Mouse (Mus musculus) MEL (cell line): ENCODE measurements around the gene Atg7. TPM values are rescaled to one million over a fixed set of nuclear protein-coding genes. Genes with fewer than 3 reads are reported as not detected.

ENCODE experiments used
- DNase-seq: peaks from one replicate; pipeline ENCODE4 v3.0.0; 2011; ENCODE audit warnings: low read depth, low spot score
- H3K27ac ChIP-seq: 2 replicates; pipeline ENCODE4 v1.5.1; 2012; ENCODE audit warnings: low read depth, mild to moderate bottlenecking, control low read depth, low read length, moderate library complexity; ENCODE audit not compliant: control insufficient read depth
- H3K27me3 ChIP-seq, 2 experiments: fragments of 150-350 bp in 1 of 2; sonication (generic) in 1 of 2; 2 replicates each; pipeline ENCODE4 v1.6.1; 2012; ENCODE audit warnings: low read length in 2 of 2, mild to moderate bottlenecking in 2 of 2, improper control_type of control experiment in 1 of 2, moderate library complexity in 1 of 2; ENCODE audit not compliant: insufficient read depth in 2 of 2, control insufficient read depth in 1 of 2
- H3K36me3 ChIP-seq, 2 experiments: 2 replicates each; pipeline ENCODE4 v1.6.1; 2012 to 2014; ENCODE audit warnings: low read length in 2 of 2, improper control_type of control experiment in 1 of 2, inconsistent platforms in 1 of 2, mild to moderate bottlenecking in 1 of 2; ENCODE audit not compliant: insufficient read depth in 2 of 2, control insufficient read depth in 1 of 2
- H3K4me1 ChIP-seq, 2 experiments: fragments of 150-350 bp in 1 of 2; sonication (generic) in 1 of 2; 2 replicates each; pipeline ENCODE4 v1.6.1; 2012; ENCODE audit warnings: low read length in 2 of 2, improper control_type of control experiment in 1 of 2, mild to moderate bottlenecking in 1 of 2; ENCODE audit not compliant: insufficient read depth in 2 of 2, control insufficient read depth in 1 of 2
- H3K4me3 ChIP-seq, 2 experiments: fragments of 150-350 bp in 1 of 2; sonication (generic) in 1 of 2; 2 replicates each; pipeline ENCODE4 v1.5.1; 2012; ENCODE audit warnings: low read depth in 2 of 2, low read length in 2 of 2, mild to moderate bottlenecking in 2 of 2, moderate library complexity in 2 of 2, control low read depth in 1 of 2, improper control_type of control experiment in 1 of 2; ENCODE audit not compliant: control insufficient read depth in 1 of 2, insufficient read depth in 1 of 2
- H3K79me2 ChIP-seq: 2 replicates; pipeline ENCODE4 v1.6.1; 2012; ENCODE audit warnings: mild to moderate bottlenecking, low read length, moderate library complexity; ENCODE audit not compliant: control insufficient read depth, poor library complexity, insufficient read depth
- H3K9ac ChIP-seq: 2 replicates; pipeline ENCODE4 v1.6.1; 2012; ENCODE audit warnings: low read depth, mild to moderate bottlenecking, control low read depth, low read length, moderate library complexity; ENCODE audit not compliant: control insufficient read depth, poor library complexity, severe bottlenecking
- H3K9me3 ChIP-seq: fragments of 150-350 bp; sonication (generic); replicated peaks from 2 replicates; pipeline ENCODE4 v1.6.1; 2012; ENCODE audit warnings: mild to moderate bottlenecking, low read length, improper control_type of control experiment, moderate library complexity; ENCODE audit not compliant: insufficient read depth
- BHLHE40 ChIP-seq: IDR thresholded peaks from 2 replicates; pipeline ENCODE4 v1.6.1; 2012; ENCODE audit warnings: low read depth, mild to moderate bottlenecking, inconsistent platforms, low read length, improper control_type of control experiment, borderline replicate concordance
- E2F4 ChIP-seq: IDR thresholded peaks from 2 replicates; pipeline ENCODE4 v1.6.1; 2011; ENCODE audit warnings: low read depth, low read length, improper control_type of control experiment, borderline replicate concordance
- EP300 ChIP-seq, 2 experiments: IDR thresholded peaks; 2 replicates each; pipeline ENCODE4 v1.6.1; 2011; ENCODE audit warnings: improper control_type of control experiment in 2 of 2, low read length in 2 of 2, low read depth in 1 of 2, mild to moderate bottlenecking in 1 of 2
- GABPA ChIP-seq: IDR thresholded peaks from 2 replicates; pipeline ENCODE4 v1.6.1; 2012; ENCODE audit warnings: low read depth, mild to moderate bottlenecking, inconsistent platforms, low read length, improper control_type of control experiment, moderate library complexity
- HCFC1 ChIP-seq: IDR thresholded peaks from 2 replicates; pipeline ENCODE4 v1.6.1; 2012; ENCODE audit warnings: low read depth, mild to moderate bottlenecking, inconsistent platforms, low read length, improper control_type of control experiment, moderate library complexity
- MAFK ChIP-seq: IDR thresholded peaks from 2 replicates; pipeline ENCODE4 v1.6.1; 2011; ENCODE audit warnings: low read depth, mild to moderate bottlenecking, low read length, improper control_type of control experiment, borderline replicate concordance
- MAX ChIP-seq: IDR thresholded peaks from 2 replicates; pipeline ENCODE4 v1.6.1; 2011; ENCODE audit warnings: low read length, improper control_type of control experiment
- MAZ ChIP-seq: IDR thresholded peaks from 2 replicates; pipeline ENCODE4 v1.6.1; 2012; ENCODE audit warnings: low read depth, mild to moderate bottlenecking, inconsistent platforms, low read length, improper control_type of control experiment
- MEF2A ChIP-seq: IDR thresholded peaks from 2 replicates; pipeline ENCODE4 v1.6.1; 2014; ENCODE audit warnings: low read depth, mild to moderate bottlenecking, inconsistent platforms, low read length, improper control_type of control experiment; ENCODE audit not compliant: poor library complexity, insufficient replicate concordance, severe bottlenecking; ENCODE audit errors: extremely low read depth
- MXI1 ChIP-seq: IDR thresholded peaks from 2 replicates; pipeline ENCODE4 v1.6.1; 2011; ENCODE audit warnings: mild to moderate bottlenecking, low read depth, low read length, improper control_type of control experiment
- MYB ChIP-seq: IDR thresholded peaks from 2 replicates; pipeline ENCODE4 v1.6.1; 2011; ENCODE audit warnings: mild to moderate bottlenecking, low read depth, low read length, improper control_type of control experiment
- POLR2AphosphoS2 ChIP-seq: IDR thresholded peaks from 2 replicates; pipeline ENCODE4 v1.6.1; 2011; ENCODE audit warnings: low read length, improper control_type of control experiment
- POLR2AphosphoS5 ChIP-seq: IDR thresholded peaks from 2 replicates; pipeline ENCODE4 v1.6.1; 2012; ENCODE audit warnings: low read depth, borderline replicate concordance, mild to moderate bottlenecking, inconsistent platforms, low read length, moderate library complexity, mixed read lengths
- RAD21 ChIP-seq: IDR thresholded peaks from 2 replicates; pipeline ENCODE4 v1.6.1; 2011; ENCODE audit warnings: mild to moderate bottlenecking, low read depth, low read length, improper control_type of control experiment
- TAL1 ChIP-seq: IDR thresholded peaks from 2 replicates; pipeline ENCODE4 v1.6.1; 2012; ENCODE audit warnings: mild to moderate bottlenecking, inconsistent platforms, low read length, moderate library complexity, mixed read lengths
- TBP ChIP-seq: IDR thresholded peaks from 2 replicates; pipeline ENCODE4 v1.8.0; 2011; ENCODE audit warnings: low read depth, low read length, improper control_type of control experiment
- UBTF ChIP-seq: IDR thresholded peaks from 2 replicates; pipeline ENCODE4 v1.6.1; 2012; ENCODE audit warnings: low read depth, mild to moderate bottlenecking, inconsistent platforms, low read length, improper control_type of control experiment, moderate library complexity, borderline replicate concordance; ENCODE audit not compliant: insufficient read depth
- USF1 ChIP-seq: IDR thresholded peaks from 2 replicates; pipeline ENCODE4 v1.6.1; 2014; ENCODE audit warnings: low read depth, mild to moderate bottlenecking, inconsistent platforms, low read length, improper control_type of control experiment, moderate library complexity
- USF2 ChIP-seq, 2 experiments: IDR thresholded peaks; 2 replicates each; pipeline ENCODE4 v1.6.1; 2011 to 2012; ENCODE audit warnings: improper control_type of control experiment in 2 of 2, low read length in 2 of 2, borderline replicate concordance in 1 of 2, inconsistent platforms in 1 of 2, low read depth in 1 of 2, mild to moderate bottlenecking in 1 of 2; ENCODE audit not compliant: insufficient read depth in 1 of 2
- ZMIZ1 ChIP-seq: IDR thresholded peaks from 2 replicates; pipeline ENCODE4 v1.6.1; 2012; ENCODE audit warnings: low read depth, mild to moderate bottlenecking, inconsistent platforms, low read length, improper control_type of control experiment, moderate library complexity
- polyA plus RNA-seq, 2 experiments: library from polyadenylated mRNA; stranded (reverse) in 1 of 2; unstranded in 1 of 2; fragments of >175 nt in 1 of 2; fragments of >200 nt in 1 of 2; gene quantifications; 2 replicates each; pipeline versions ENCODE4 v1.2.1 to v1.2.4; 2012; ENCODE audit warnings: low replicate concordance in 2 of 2, low read depth in 1 of 2; ENCODE audit not compliant: insufficient read length in 2 of 2, insufficient read depth in 1 of 2, missing spikeins in 1 of 2
- total RNA-seq: library from RNA; depleted of rRNA; stranded (reverse); fragments of 300-350 nt; gene quantifications from 2 replicates; pipeline ENCODE4 v1.2.3, GENCODE M21; 2012

Gene Atg7
- total and polyA plus RNA-seq, 3 experiments: 14.6 TPM; not detected in 1

DNA sequence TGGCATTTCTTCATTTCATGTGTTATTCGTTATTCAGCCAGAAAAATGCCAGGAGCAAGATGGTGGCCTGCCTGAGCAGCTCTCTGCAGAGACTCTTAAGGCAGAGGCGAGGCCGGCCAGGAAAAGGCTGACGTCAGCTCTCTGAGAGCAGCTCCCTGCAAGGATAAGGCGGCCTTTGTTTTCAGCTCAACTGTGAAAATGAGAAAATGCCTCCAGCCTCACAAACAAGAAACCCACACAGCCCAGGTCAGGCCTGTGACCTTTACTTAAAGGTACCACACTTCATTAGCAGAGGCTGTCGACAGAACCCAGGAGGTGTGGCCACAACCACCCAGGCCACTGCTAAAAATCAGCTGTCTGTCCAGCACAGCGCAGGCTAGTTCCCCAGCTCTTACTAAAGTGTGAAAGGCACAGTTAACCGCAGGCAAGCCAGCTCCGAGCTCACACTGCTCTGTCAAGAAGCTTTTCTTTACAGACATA, 240.4 kb downstream of the Atg7 start:
- Histone ChIP-seq H3K27ac (no peak overlapping the region), H3K4me3 (no peak overlapping the region), H3K36me3 (no peaks in the 10 kb centered on the region), H3K27me3 (no peaks in the 10 kb centered on the region), H3K9ac (no peak overlapping the region), H3K4me1 (no peaks in the 10 kb centered on the region)
- TF ChIP-seq HCFC1: no peak
- TF ChIP-seq POLR2AphosphoS2: no peak
- TF ChIP-seq BHLHE40: no peak
- TF ChIP-seq USF1: no peak
- TF ChIP-seq GABPA: no peak
- no peak for TF ChIP-seq MAX
- TF ChIP-seq ZMIZ1: no peak
- TF ChIP-seq EP300 (IDR thresholded peaks at IDR 0.05; ENCODE audit: low read depth in 1 of 2, low read length in 2 of 2): no peak
- TF ChIP-seq TAL1: no peak
- no peak for TF ChIP-seq MEF2A
- TF ChIP-seq MXI1: no peak
- TF ChIP-seq POLR2AphosphoS5: no peak
- no peak for TF ChIP-seq RAD21
- no peak for TF ChIP-seq USF2 (IDR thresholded peaks at IDR 0.05; ENCODE audit: borderline replicate concordance in 1 of 2, insufficient read depth in 1 of 2, low read depth in 1 of 2, low read length in 2 of 2)
- TF ChIP-seq MAFK: no peak
- no peak for TF ChIP-seq TBP
- no peak for TF ChIP-seq MAZ
- no peak for TF ChIP-seq MYB
- no peak for TF ChIP-seq UBTF
- TF ChIP-seq, all 39 proteins: peak for 0
- Histone ChIP-seq H3K9me3 (no peaks in the 10 kb centered on the region), H3K79me2 (peaks cover 2% of the 10 kb centered on the region; the same call in 1 of the 2 replicates)
- DNase-seq: no peak

DNA sequence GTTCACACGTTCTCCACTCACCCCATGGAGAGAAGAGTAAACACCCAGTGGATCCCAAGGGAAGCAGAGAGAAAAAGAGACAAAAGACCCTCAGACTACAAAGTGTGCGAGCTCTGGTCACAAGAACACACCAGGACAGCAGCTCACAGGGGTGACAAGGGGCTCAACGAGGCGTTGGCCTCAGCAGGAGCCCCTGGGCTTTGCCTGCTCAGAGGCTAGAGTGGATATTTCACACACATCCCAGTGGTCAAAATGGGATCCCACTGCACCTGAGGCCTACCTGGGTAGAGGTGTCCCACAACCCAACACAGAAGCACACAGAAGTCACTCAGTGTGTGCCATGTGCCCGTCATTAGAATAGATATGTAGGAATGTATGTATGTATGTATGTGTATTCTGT, 242.2 kb downstream of the Atg7 start:
- H3K79me2 ChIP-seq: peaks cover 2% of the 10 kb centered on the region; the same call in 1 of the 2 replicates
- no peak overlapping the region for H3K4me3 ChIP-seq
- H3K4me1 ChIP-seq: no peaks in the 10 kb centered on the region
- DNase-seq: no peak
- TF ChIP-seq RAD21 (no peak), MAX (no peak), MXI1 (no peak), E2F4 (no peak), USF1 (no peak)
- H3K9ac ChIP-seq: no peak overlapping the region
- H3K9me3 ChIP-seq: no peaks in the 10 kb centered on the region
- H3K27ac ChIP-seq: no peak overlapping the region
- H3K27me3 ChIP-seq: no peaks in the 10 kb centered on the region
- H3K36me3 ChIP-seq: no peaks in the 10 kb centered on the region; a peak in 1 of 4 replicates
